Mouse (Mus musculus) layer of hippocampus, postnatal 10 days (tissue): ENCODE data around the gene Tenm4. TPM values are rescaled to one million over a fixed set of nuclear protein-coding genes. Genes with fewer than 3 reads are reported as not detected.
A peak's percentile ranks its signal among the peaks of the same experiment; 100 is the strongest.

Experiments
- DNase-seq, 2 experiments: peaks; one replicate each; pipeline ENCODE4 v3.0.0; 2021; ENCODE audit warnings: low spot score in 2 of 2
- long read RNA-seq: library from polyadenylated mRNA; stranded (forward); transcript quantifications from one replicate; pipeline ENCODE4 v2.0.0, GENCODE M21; 2023
- total RNA-seq, 2 experiments: library from RNA; stranded (reverse); gene quantifications; 2 replicates each; pipeline ENCODE4 v1.2.3; 2021

Gene Tenm4
- total RNA-seq = 100 to 1,000 TPM; 130 to 149 TPM
- long read RNA-seq, partial matches to known transcripts = 2 of 13 reads
- long read RNA-seq, other reads (novel, unspliced or antisense) = 10 of 13 reads

- no peak for DNase-seq
Measured at GRCm38 (mm10) chr7:96170924-96171595, at the start of gene Tenm4. Gene Tenm4 (plus strand): TSS chr7:96171246.

GRCm38 (mm10) chr7:96130763-96131162 is 40.3 kb upstream of the Tenm4 start:
- DNase-seq = no peak

- DNase-seq = no peak
Measured at GRCm38 (mm10) chr7:96131175-96131574, 39.9 kb upstream of the Tenm4 start.

GRCm38 (mm10) chr7:96136497-96136961 is 34.5 kb upstream of the Tenm4 start:
- DNase-seq = no peak

- DNase-seq = no peak
Measured at GRCm38 (mm10) chr7:96141876-96142275, 29.2 kb upstream of the Tenm4 start.

GRCm38 (mm10) chr7:96142973-96143596 is 28.0 kb upstream of the Tenm4 start:
- peak; percentile 67 to 75 for DNase-seq

- DNase-seq = no peak
Measured at GRCm38 (mm10) chr7:96147436-96147835, 23.6 kb upstream of the Tenm4 start.

- DNase-seq = no peak
Measured at GRCm38 (mm10) chr7:96148191-96148590, 22.9 kb upstream of the Tenm4 start.

GRCm38 (mm10) chr7:96151277-96151676 is 19.8 kb upstream of the Tenm4 start:
- peak; percentile 45 to 63 for DNase-seq

- no peak for DNase-seq
Measured at GRCm38 (mm10) chr7:96151961-96152360, 19.1 kb upstream of the Tenm4 start.

- no peak for DNase-seq
Measured at GRCm38 (mm10) chr7:96152431-96152830, 18.6 kb upstream of the Tenm4 start.

- peak in 1 of 2 experiments; percentile 20 for DNase-seq
Measured at GRCm38 (mm10) chr7:96152924-96153359, 18.1 kb upstream of the Tenm4 start.

- no peak for DNase-seq
Measured at GRCm38 (mm10) chr7:96154025-96154424, 17.0 kb upstream of the Tenm4 start.

GRCm38 (mm10) chr7:96156481-96157255 is 14.4 kb upstream of the Tenm4 start:
- DNase-seq = no peak

GRCm38 (mm10) chr7:96164141-96164540 is 6.9 kb upstream of the Tenm4 start:
- DNase-seq = no peak

- DNase-seq = peak; percentile 35 to 50
Measured at GRCm38 (mm10) chr7:96168921-96169320, 2.1 kb upstream of the Tenm4 start.

GRCm38 (mm10) chr7:96171596-96172563 is 834 bp downstream of the Tenm4 start:
- no peak for DNase-seq

GRCm38 (mm10) chr7:96176781-96177180 is 5.7 kb downstream of the Tenm4 start:
- DNase-seq = no peak

- no peak for DNase-seq
Measured at GRCm38 (mm10) chr7:96181751-96182150, 10.7 kb downstream of the Tenm4 start.

- no peak for DNase-seq
Measured at GRCm38 (mm10) chr7:96183195-96183594, 12.1 kb downstream of the Tenm4 start.

GRCm38 (mm10) chr7:96185411-96185810 is 14.4 kb downstream of the Tenm4 start:
- no peak for DNase-seq
